ENCODE assay signal across 19 mouse cellular contexts in the genomic region with DNA sequence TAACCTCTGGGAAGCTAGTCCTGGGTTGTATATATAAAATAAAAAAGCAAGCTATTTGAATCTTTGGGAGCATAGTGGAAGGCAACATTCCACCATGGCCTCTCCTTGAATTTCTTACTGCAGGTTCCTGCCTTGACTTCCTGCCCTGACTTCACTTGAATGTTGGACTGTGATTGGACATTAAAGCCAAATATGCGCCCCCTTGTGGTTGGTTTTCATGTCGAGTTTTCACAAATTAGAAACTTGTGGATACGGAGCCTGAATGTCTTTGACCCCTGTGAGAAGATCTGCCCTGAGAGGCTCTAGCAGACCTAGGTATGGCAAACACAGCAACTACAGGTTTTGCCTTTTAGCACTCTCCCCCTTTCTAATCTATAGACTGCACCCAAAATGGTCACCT.
DNase-seq lines count a peak whose midpoint lies in the region; ATAC-seq and TF ChIP-seq lines count a peak whose summit lies in the region.
"Had no signal": no experiment of that assay in that cellular context is flagged by ENCODE, and none has a peak within 500 bp of the region (broad histone marks: within the 10 kb centered on the region; RNA-seq: fewer than 3 reads in every experiment).

No protein-coding gene starts in this region.

- no peak for ATAC-seq in inflammation-experienced regulatory T-cells, adult 6 months
- ATAC-seq: forebrain, embryonic 13.5 days had no signal

- no peak for TF ChIP-seq POLR2A in brain, embryonic 14.5 days (IDR thresholded peaks at IDR 0.05; ENCODE audit: borderline replicate concordance, extremely low read depth, insufficient read depth, insufficient read length, poor library complexity, severe bottlenecking)

- no peak overlapping the region for H3K27ac ChIP-seq in layer of hippocampus, adult 2 months
- H3K27ac ChIP-seq: forebrain, embryonic 13.5 days; heart, embryonic 10.5 days; hindbrain, embryonic 15.5 days; liver, embryonic 15.5 days; neural tube, embryonic 12.5 days had no signal

- H3K4me3 ChIP-seq in layer of hippocampus, adult 2 months, result no peak overlapping the region
- H3K4me3 ChIP-seq: forebrain, embryonic 13.5 days; heart, embryonic 10.5 days; hindbrain, embryonic 15.5 days; liver, embryonic 15.5 days; neural tube, embryonic 12.5 days had no signal

- peak; percentile 58 for TF ChIP-seq CTCF in layer of hippocampus, adult 2 months (conservative IDR thresholded peaks at IDR 0.05)
- TF ChIP-seq CTCF in brain, embryonic 14.5 days (IDR thresholded peaks at IDR 0.05; ENCODE audit: borderline replicate concordance, extremely low read depth, insufficient read depth, insufficient read length), result peak; percentile 17; the same call in 1 of the 2 replicates

- DNase-seq in cerebellum, postnatal 10 days, result peak; percentile 22 to 31
- DNase-seq in cerebellum, postnatal 4 days (ENCODE audit: low spot score in 2 of 2), result no peak
- peak in 1 of 2 experiments; percentile 7 for DNase-seq in layer of hippocampus, adult 2 months (ENCODE audit: low spot score in 2 of 2)
- no peak for DNase-seq in layer of hippocampus, postnatal 36 days
- DNase-seq in ES-CJ7 (ENCODE audit: low read depth, low spot score), result peak; percentile 56
- DNase-seq in brain, embryonic 14.5 days (ENCODE audit: low read depth), result no peak
- DNase-seq in frontal cortex, postnatal 14 days (ENCODE audit: low spot score in 2 of 2), result no peak
- DNase-seq: adrenal gland, postnatal 14 days; cerebellum, adult 2 months; gastrocnemius, postnatal 36 days; heart, postnatal 10 days; right cerebral cortex, postnatal 25 days; thymus, postnatal 25 days had no signal

Comparison
In these comparisons a context has a peak if more than half of its experiments do, and no peak if none do; other contexts are left out.
1. DNase-seq: peak in cerebellum, postnatal 10 days (2 of 2) and ES-CJ7 (single experiment); none in cerebellum, postnatal 4 days (0 of 2), layer of hippocampus, postnatal 36 days (0 of 2), brain, embryonic 14.5 days (single experiment) and frontal cortex, postnatal 14 days (0 of 2).